Mouse (Mus musculus) neutrophil, adult 65 days (primary cell): Measurements from ENCODE around the gene Enthd1. TPM values are rescaled to one million over a fixed set of nuclear protein-coding genes. Genes with fewer than 3 reads are reported as not detected.

Experiments
- total RNA-seq: library from RNA; stranded (reverse); gene quantifications from 2 replicates; pipeline ENCODE4 v1.2.4, GENCODE M21; 2023

The Enthd1 gene
- total RNA-seq = not detected in 2 replicates

DNA sequence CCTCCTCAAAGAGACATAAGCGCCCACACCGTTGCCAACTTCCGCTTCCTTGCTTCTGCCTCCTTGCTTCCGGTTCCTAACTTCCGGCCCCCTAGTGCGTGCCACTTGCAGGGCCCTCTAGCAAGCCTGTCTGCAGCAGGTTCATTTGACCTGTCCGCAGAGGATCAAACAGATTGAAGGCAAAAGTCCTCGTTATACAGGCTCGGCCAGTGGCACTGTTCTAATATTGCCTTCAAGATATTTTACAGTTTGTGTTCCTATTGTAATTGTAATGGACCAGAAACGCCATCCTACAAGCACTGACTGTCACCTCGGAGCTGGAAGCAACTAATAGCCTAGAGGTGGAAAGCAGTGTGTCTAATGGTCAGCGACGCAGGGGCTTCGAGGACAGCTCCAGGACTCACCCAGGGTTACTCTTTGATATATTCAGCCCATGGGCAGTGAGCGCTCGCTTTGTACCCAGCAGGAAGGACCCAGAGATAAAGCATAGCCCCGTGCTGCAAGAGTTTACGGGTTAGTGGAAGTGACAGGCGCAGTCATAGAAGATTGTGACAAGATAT is at the start of gene Enthd1:
Enthd1 (minus strand) TSS at position 51 of the 560 bp plus-strand sequence.

DNA sequence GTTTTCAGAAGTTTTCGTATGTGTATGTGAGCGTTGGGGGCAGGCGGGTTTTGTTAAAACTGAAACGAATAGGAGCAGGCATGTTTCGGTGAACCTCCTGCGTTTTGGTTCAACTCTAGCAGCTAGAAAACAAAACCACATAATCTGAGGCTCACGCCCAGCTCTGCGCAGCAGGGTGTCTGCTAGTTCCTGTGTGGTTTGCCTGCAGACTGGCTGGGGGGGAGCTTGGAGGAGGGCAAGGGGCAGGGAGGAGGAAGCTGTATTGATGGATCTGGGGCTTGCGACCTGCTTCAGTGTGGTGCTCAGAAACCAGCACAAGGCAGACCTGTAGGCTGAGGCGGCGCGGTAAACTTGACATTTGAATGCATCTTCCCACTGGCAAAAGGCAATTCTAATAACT is 7.3 kb upstream of the Enthd1 start, which contains the start of gene Grap2:
Grap2 (plus strand) TSS at position 304 of the 400 bp plus-strand sequence.

Other genes with a start within 250 kb of the Enthd1 start
- gene Grap2, start 7.4 kb upstream of the Enthd1 start, total RNA-seq = 1.4 and 2.5 TPM in 2 replicates
- 2.1 and 3.0 TPM in 2 replicates for gene Fam83f, start 106.7 kb upstream of the Enthd1 start, total RNA-seq
- gene Tnrc6b, start 146.2 kb upstream of the Enthd1 start, total RNA-seq = 192 and 250 TPM in 2 replicates